Mouse (Mus musculus): ENCODE data around the gene Vps37d.

Gene Vps37d

DNA sequence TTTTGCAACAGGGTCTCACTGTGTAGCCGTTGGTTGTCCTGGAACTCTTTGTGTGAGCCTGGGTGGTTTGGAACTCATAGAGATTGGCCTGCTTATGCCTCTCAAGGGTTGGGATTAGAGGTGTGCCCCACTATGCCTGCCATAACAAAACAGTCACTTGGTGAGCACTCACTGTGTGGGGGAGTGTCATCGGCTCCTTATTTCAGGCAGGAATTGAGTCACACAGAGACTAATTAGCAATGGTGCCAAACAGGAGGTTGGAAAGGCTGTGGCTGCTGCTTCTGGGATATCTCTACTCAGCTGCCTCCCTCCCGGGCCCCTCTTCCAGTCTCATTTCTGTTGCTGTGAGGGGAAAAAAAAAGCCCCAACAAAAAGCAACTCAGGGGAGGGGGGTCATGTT, 33.5 kb downstream of the Vps37d start:
- TF ChIP-seq POU5F1 (IDR thresholded peaks at IDR 0.05; ENCODE audit: borderline replicate concordance, low read length) (no peak), NANOG (IDR thresholded peaks at IDR 0.05; ENCODE audit: borderline replicate concordance, low read length) (no peak), CTCF (conservative IDR thresholded peaks at IDR 0.05; ENCODE audit: low read length) (no peak)
- Histone ChIP-seq H3K27me3 (ENCODE audit: insufficient read depth, low read length) (no peaks in the 10 kb centered on the region), H3K9me3 (ENCODE audit: low read length) (no peaks in the 10 kb centered on the region), H3K36me3 (ENCODE audit: insufficient read depth, low read length) (peaks cover 46% of the 10 kb centered on the region), H3K4me3 (replicated peaks; ENCODE audit: low read length) (no peak overlapping the region), H3K4me1 (replicated peaks; ENCODE audit: low read depth, low read length) (peaks cover 46% of the 10 kb centered on the region)

DNA sequence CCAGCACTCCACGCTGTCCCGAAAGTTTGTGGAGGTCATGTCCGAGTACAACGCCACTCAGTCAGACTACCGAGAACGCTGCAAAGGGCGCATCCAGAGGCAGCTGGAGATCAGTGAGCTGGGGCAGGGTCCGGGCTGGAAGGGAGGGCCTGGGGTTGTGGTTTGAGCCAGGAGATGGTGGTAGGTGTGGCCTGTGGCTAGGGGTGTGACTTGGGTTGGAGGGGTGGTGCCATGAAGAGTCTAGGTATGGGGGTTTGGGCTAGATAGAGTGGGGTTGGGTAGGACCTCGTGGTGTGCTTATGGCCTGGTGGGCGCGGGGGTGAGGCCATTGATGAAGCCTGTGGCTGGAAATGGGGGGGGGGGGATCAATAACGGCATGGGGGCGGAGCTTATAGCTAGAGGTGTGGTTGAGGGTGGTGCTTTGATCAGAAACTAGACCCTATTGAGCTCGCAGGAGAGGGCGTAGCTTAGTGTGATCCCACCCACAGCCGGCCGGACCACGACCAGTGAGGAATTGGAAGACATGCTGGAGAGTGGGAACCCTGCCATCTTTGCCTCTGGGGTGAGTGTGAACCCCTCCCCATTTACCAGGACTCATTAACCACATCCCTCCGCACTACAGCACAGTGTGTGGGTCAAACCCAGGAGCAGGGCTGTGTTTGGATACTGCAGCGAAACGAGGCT, 35.8 kb downstream of the Vps37d start:
- H3K4me1 ChIP-seq (replicated peaks; ENCODE audit: low read depth, low read length): peaks cover 57% of the 10 kb centered on the region
- H3K9me3 ChIP-seq (ENCODE audit: low read length): no peaks in the 10 kb centered on the region
- TF ChIP-seq CTCF (conservative IDR thresholded peaks at IDR 0.05; ENCODE audit: low read length) (no peak), NANOG (IDR thresholded peaks at IDR 0.05; ENCODE audit: borderline replicate concordance, low read length) (no peak), POU5F1 (IDR thresholded peaks at IDR 0.05; ENCODE audit: borderline replicate concordance, low read length) (no peak)
- H3K4me3 ChIP-seq (replicated peaks; ENCODE audit: low read length): peak overlapping the region; percentile 80
- H3K36me3 ChIP-seq (ENCODE audit: insufficient read depth, low read length): peaks cover 44% of the 10 kb centered on the region
- no peaks in the 10 kb centered on the region for H3K27me3 ChIP-seq (ENCODE audit: insufficient read depth, low read length)

DNA sequence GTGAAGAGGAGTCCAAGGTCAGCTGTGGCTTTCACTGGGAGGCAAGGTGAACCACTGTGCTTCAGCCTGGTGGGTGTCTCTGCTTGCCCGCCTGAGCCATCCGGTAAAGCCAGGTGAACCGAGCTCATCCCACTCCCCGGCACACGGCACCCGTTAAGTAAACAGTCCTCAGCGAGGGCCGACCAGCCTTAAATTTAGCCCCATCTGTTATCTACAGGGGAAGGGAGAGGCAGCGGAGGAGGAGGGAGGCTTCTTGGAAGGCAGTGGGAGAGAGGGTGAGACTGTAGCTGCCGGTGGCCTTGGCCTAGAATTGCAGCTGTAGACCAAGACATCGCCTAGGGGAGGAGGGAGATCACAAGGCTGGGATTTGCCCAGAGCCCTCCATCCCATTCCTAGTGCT, 37.3 kb downstream of the Vps37d start:
- Histone ChIP-seq H3K36me3 (ENCODE audit: insufficient read depth, low read length) (peaks cover 34% of the 10 kb centered on the region), H3K27me3 (ENCODE audit: insufficient read depth, low read length) (no peaks in the 10 kb centered on the region), H3K9me3 (ENCODE audit: low read length) (no peaks in the 10 kb centered on the region), H3K4me1 (replicated peaks; ENCODE audit: low read depth, low read length) (peaks cover 70% of the 10 kb centered on the region), H3K4me3 (replicated peaks; ENCODE audit: low read length) (no peak overlapping the region)
- TF ChIP-seq POU5F1 (IDR thresholded peaks at IDR 0.05; ENCODE audit: borderline replicate concordance, low read length) (no peak), CTCF (conservative IDR thresholded peaks at IDR 0.05; ENCODE audit: low read length) (no peak), NANOG (IDR thresholded peaks at IDR 0.05; ENCODE audit: borderline replicate concordance, low read length) (no peak)

DNA sequence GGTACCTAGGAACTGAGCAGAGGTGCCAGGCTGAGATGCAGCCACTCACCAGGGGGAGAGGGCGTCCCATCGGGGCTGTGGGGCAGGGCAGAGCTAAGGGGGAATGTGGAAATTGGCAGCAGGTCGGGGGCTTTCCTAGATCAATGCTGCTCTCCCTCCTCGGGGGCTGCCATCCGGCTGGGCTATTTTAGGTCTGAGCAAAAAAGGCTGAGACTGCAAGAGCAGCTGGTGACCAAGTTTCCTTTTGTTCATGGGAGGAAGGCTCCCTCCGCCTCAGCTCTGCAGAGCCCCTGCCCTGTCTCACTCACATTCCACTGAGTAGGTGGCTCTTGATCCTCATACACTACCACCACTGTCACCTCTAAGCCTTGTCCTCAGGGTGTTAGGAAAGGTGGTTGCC, 38.0 kb downstream of the Vps37d start:
- TF ChIP-seq NANOG (IDR thresholded peaks at IDR 0.05; ENCODE audit: borderline replicate concordance, low read length) (no peak), CTCF (conservative IDR thresholded peaks at IDR 0.05; ENCODE audit: low read length) (no peak), POU5F1 (IDR thresholded peaks at IDR 0.05; ENCODE audit: borderline replicate concordance, low read length) (no peak)
- H3K9me3 ChIP-seq (ENCODE audit: low read length): no peaks in the 10 kb centered on the region
- H3K36me3 ChIP-seq (ENCODE audit: insufficient read depth, low read length): peaks cover 26% of the 10 kb centered on the region
- H3K27me3 ChIP-seq (ENCODE audit: insufficient read depth, low read length): no peaks in the 10 kb centered on the region
- H3K4me1 ChIP-seq (replicated peaks; ENCODE audit: low read depth, low read length): peaks cover 71% of the 10 kb centered on the region
- H3K4me3 ChIP-seq (replicated peaks; ENCODE audit: low read length): peak overlapping the region; percentile 17; the same call in 1 of the 2 replicates

DNA sequence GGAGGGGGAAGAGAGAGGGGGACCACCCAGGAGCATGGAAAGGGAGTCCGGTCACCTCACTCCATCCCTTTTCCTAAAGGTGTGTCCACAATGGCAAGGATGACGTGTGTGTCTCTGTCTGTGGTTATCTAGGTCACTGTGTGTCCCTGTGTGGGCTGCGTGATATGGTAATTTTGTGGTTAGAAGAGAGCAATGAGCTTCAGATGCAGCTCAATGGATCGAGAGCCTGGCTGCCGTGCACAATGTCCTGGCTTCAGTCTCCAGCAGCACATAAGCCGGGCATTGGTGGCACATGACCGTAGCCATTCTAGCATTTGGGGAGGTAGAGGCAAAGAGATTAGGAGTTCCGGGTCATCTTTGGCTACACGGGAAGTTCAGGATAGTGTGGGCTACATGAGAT, 38.5 kb downstream of the Vps37d start:
- H3K9me3 ChIP-seq (ENCODE audit: low read length): peaks cover 4% of the 10 kb centered on the region; the same call in 1 of the 2 replicates
- H3K27me3 ChIP-seq (ENCODE audit: insufficient read depth, low read length): no peaks in the 10 kb centered on the region
- H3K4me3 ChIP-seq (replicated peaks; ENCODE audit: low read length): no peak overlapping the region
- H3K4me1 ChIP-seq (replicated peaks; ENCODE audit: low read depth, low read length): peaks cover 71% of the 10 kb centered on the region
- no peak for TF ChIP-seq POU5F1 (IDR thresholded peaks at IDR 0.05; ENCODE audit: borderline replicate concordance, low read length)
- H3K36me3 ChIP-seq (ENCODE audit: insufficient read depth, low read length): peaks cover 21% of the 10 kb centered on the region

DNA sequence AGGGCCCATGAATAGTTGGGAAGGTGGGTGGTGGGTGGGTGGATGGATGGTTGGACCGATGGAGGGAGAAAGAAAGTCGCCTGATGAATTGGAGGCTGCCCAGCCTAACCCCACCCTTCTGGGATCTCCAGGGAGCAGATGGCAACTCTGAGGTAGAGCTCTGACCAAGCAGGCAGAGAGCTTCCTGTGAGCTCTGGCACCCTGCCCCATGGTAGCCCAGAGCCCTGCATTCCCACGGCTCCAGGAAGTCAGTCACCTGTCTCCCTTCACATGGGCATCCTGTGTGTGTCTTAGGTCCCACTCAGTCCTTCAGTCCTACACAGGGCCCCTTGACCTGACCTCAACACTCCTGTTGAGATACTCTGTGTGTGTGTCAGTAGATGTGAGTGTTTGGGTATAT, 40.1 kb downstream of the Vps37d start:
- Histone ChIP-seq H3K4me3 (replicated peaks; ENCODE audit: low read length) (no peak overlapping the region), H3K9me3 (ENCODE audit: low read length) (peaks cover 10% of the 10 kb centered on the region), H3K27me3 (ENCODE audit: insufficient read depth, low read length) (no peaks in the 10 kb centered on the region), H3K4me1 (replicated peaks; ENCODE audit: low read depth, low read length) (peaks cover 77% of the 10 kb centered on the region), H3K36me3 (ENCODE audit: insufficient read depth, low read length) (peaks cover 15% of the 10 kb centered on the region; the same call in 1 of the 2 replicates)
- TF ChIP-seq CTCF (conservative IDR thresholded peaks at IDR 0.05; ENCODE audit: low read length) (no peak), POU5F1 (IDR thresholded peaks at IDR 0.05; ENCODE audit: borderline replicate concordance, low read length) (no peak), NANOG (IDR thresholded peaks at IDR 0.05; ENCODE audit: borderline replicate concordance, low read length) (no peak)

DNA sequence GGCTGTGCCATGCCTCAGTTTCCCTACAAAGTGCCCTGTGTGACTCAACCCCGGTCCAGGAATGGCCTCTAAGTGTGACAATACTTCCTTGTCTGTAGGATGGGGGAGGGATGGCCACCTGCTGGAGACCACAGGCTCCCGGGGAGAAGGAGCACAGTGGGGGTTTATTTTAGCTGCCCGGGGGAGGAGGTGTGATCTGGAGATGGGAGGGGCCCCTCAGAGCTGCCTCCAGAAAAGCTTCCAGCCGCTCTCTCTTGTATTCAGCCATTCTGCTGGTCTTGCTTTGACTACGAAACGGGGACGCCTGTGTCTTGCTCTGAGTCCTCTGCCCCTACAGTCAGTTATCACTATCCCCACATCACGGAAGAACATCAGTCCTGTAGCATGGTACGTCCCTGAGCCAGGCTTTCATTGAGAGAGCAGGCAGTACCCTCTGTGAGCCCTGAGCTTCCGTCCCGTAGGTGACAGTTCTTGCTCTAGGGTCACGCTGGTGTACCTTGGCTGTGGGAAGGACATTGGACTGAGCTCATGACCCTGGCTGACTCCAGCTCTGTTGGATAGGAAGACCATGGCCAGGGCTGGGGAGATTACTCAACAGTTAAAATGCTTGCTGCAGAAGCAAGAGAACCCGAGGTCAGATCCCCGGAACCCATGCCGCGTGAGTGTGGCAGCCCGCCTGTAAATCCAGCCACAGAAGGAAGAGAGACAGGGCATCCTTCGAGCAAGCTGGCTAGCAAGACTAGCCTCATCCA, 42.3 kb downstream of the Vps37d start:
- no peaks in the 10 kb centered on the region for H3K27me3 ChIP-seq (ENCODE audit: insufficient read depth, low read length)
- H3K4me1 ChIP-seq (replicated peaks; ENCODE audit: low read depth, low read length): peaks cover 67% of the 10 kb centered on the region
- TF ChIP-seq CTCF (conservative IDR thresholded peaks at IDR 0.05; ENCODE audit: low read length): no peak
- TF ChIP-seq NANOG (IDR thresholded peaks at IDR 0.05; ENCODE audit: borderline replicate concordance, low read length): no peak
- TF ChIP-seq POU5F1 (IDR thresholded peaks at IDR 0.05; ENCODE audit: borderline replicate concordance, low read length): no peak
- H3K9me3 ChIP-seq (ENCODE audit: low read length): peaks cover 10% of the 10 kb centered on the region
- no peak overlapping the region for H3K4me3 ChIP-seq (replicated peaks; ENCODE audit: low read length)
- peaks cover 15% of the 10 kb centered on the region; the same call in 1 of the 2 replicates for H3K36me3 ChIP-seq (ENCODE audit: insufficient read depth, low read length)

DNA sequence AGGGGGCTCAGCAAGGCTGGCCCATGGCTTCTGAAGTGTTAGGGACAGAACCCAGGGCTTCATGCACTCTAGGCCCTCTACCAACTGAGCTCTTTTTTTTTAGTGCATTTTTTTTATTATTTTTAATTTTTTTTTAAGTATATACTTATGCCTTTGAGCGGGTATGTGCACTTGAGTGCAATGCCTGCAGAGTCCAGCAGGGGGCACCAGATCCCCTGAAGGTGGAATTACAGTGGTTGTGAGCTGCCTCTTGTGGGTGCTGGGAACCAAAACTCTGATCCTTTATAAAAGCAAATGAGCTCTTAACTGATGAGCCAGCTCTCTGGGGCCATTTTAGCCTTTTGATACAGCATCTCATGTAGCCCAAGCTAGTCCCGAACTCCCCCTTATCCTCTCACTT, 43.5 kb downstream of the Vps37d start:
- H3K9me3 ChIP-seq (ENCODE audit: low read length): peaks cover 10% of the 10 kb centered on the region
- no peak for TF ChIP-seq NANOG (IDR thresholded peaks at IDR 0.05; ENCODE audit: borderline replicate concordance, low read length)
- peak; percentile 82 for TF ChIP-seq CTCF (conservative IDR thresholded peaks at IDR 0.05; ENCODE audit: low read length)
- H3K4me1 ChIP-seq (replicated peaks; ENCODE audit: low read depth, low read length): peaks cover 62% of the 10 kb centered on the region
- no peak overlapping the region for H3K4me3 ChIP-seq (replicated peaks; ENCODE audit: low read length)
- peaks cover 15% of the 10 kb centered on the region; the same call in 1 of the 2 replicates for H3K36me3 ChIP-seq (ENCODE audit: insufficient read depth, low read length)
- H3K27me3 ChIP-seq (ENCODE audit: insufficient read depth, low read length): no peaks in the 10 kb centered on the region

Data from E14TG2a.4 (cell line).